Mouse (Mus musculus) hindbrain, embryonic 16.5 days (tissue): ENCODE measurements around the gene Clgn. TPM values are rescaled to one million over a fixed set of nuclear protein-coding genes. Genes with fewer than 3 reads are reported as not detected.

Source experiments
- ATAC-seq: fragments of 200-750 bp; cut with Nextera tagmentation; 2 replicates; pipeline ENCODE4 v1.8.0; 2017; ENCODE audit warnings: moderate TSS enrichment, moderate library complexity
- H3K27ac ChIP-seq: fragments of 300-500 bp; sonication (generic); 2 replicates; pipeline ENCODE4 v1.5.1; 2014; ENCODE audit warnings: low read depth, mild to moderate bottlenecking, control low read depth, low read length, moderate library complexity
- H3K27me3 ChIP-seq: fragments of 300-500 bp; sonication (generic); replicated peaks from 2 replicates; pipeline ENCODE4 v1.6.1; 2014; ENCODE audit warnings: low read length; ENCODE audit not compliant: control insufficient read depth, insufficient read depth
- H3K36me3 ChIP-seq: fragments of 300-500 bp; sonication (generic); 2 replicates; pipeline ENCODE4 v1.6.1; 2014; ENCODE audit warnings: mild to moderate bottlenecking, low read length, moderate library complexity, mixed read lengths; ENCODE audit not compliant: control insufficient read depth, insufficient read depth
- H3K4me1 ChIP-seq: fragments of 300-500 bp; sonication (generic); 2 replicates; pipeline ENCODE4 v1.6.1; 2014; ENCODE audit warnings: low read depth, low read length; ENCODE audit not compliant: control insufficient read depth, insufficient read depth
- H3K4me2 ChIP-seq: fragments of 300-500 bp; sonication (generic); 2 replicates; pipeline ENCODE4 v1.6.1; 2014; ENCODE audit warnings: mild to moderate bottlenecking, low read length, control low read depth, moderate library complexity
- H3K4me3 ChIP-seq: fragments of 300-500 bp; sonication (generic); 2 replicates; pipeline ENCODE4 v1.5.1; 2014; ENCODE audit warnings: mild to moderate bottlenecking, low read length, control low read depth, moderate library complexity
- H3K9ac ChIP-seq: fragments of 300-500 bp; sonication (generic); 2 replicates; pipeline ENCODE4 v1.6.1; 2014; ENCODE audit warnings: low read depth, mild to moderate bottlenecking, control low read depth, low read length, moderate library complexity
- H3K9me3 ChIP-seq: fragments of 300-500 bp; sonication (generic); 2 replicates; pipeline ENCODE4 v1.6.1; 2014; ENCODE audit warnings: mild to moderate bottlenecking, low read length, moderate library complexity; ENCODE audit not compliant: control insufficient read depth
- WGBS: fragments of 180-500 bp; shearing (Covaris S2); extraction: QIAGEN DNeasy Blood & Tissue Kit; methylation state at CpG from one replicate; pipeline ENCODE4 v1.1.7; 2014; 5-methylcytosine and 5-hydroxymethylcytosine counted together
- polyA plus RNA-seq: library from polyadenylated mRNA; unstranded; fragments of >200 nt; fragmentation: Nextera tagmentation; extraction: Ambion mirVana; gene quantifications from 2 replicates; pipeline ENCODE4 v1.2.1, GENCODE M21; 2015

Clgn gene
- polyA plus RNA-seq, 1 experiment from 2014 or later = 17.0 TPM

DNA sequence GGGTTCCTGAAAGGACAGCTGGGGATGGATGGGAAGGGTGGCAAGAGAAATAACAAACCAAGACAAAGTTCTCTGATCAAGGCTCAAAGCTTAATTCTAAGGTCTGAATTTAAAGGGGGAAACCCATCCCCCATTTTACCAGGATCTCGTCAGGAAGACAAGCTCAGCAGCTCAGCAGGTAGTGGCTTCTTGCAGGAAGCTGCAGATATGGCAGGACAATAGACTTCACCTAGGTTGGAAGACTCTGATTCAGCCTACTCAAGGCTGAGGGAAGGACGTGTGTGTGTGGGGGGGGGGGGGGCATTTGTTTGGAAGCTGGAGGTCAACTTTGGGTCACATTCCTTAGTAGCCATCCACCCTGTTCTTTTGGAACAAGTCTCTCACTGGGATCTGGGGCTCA lies 6.8 kb upstream of the Clgn start:
- WGBS = 27% methylated on average over 2 of the region's 2 CpGs
- no peak for ATAC-seq
- no peaks in the 10 kb centered on the region for H3K9me3 ChIP-seq

DNA sequence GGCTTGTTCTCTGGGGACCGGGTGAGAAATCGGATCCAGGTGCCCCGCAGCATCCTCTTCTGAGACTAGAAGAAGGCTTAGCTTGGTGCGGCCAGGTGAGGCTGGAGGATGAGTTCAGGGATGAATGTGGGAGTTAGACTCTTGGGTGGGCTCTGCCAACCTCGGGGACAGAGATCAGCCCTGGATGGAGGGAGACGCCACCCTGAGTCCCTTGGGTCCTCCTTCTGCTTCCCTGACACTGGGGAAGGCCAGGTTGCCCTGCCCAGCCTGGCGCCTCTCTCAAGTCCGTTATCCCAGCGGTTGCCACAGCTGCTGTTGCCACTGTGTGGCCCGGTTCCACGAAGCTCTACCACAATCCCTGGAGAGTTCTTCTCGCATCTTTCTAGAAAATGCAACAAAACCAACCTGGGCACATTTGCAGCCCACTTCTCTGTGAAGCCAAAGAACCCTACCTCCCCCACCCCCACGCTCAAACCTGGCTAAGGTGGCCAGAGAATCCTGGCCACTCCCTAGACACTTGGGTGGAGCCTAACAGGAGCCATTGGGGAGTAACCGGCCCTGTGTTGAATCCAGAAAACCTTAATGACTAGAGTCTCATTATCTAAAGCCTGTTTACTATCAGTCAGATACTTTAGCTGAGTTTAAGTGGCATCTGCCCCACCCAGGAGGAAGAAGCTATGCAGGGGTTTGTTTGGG lies 487 bp downstream of the Clgn start:
- peak overlapping the region; percentile 82 for H3K9ac ChIP-seq
- H3K36me3 ChIP-seq = no peaks in the 10 kb centered on the region
- WGBS = 4% methylated on average over 14 of the region's 14 CpGs
- H3K9me3 ChIP-seq = no peaks in the 10 kb centered on the region
- no peaks in the 10 kb centered on the region for H3K27me3 ChIP-seq
- H3K4me3 ChIP-seq = peak overlapping the region; percentile 74
- peak; percentile 76 for ATAC-seq
- H3K27ac ChIP-seq = 0 out of 2 replicates have a peak overlapping the region, but pooled peaks have one; percentile 13
- H3K4me2 ChIP-seq = peak overlapping the region; percentile 66
- peaks cover 5% of the 10 kb centered on the region; the same call in 1 of the 2 replicates for H3K4me1 ChIP-seq

More for the DNA sequence above, 6.8 kb upstream of the Clgn start:
- Histone ChIP-seq H3K27me3 (no peaks in the 10 kb centered on the region), H3K4me1 (no peaks in the 10 kb centered on the region), H3K9ac (no peak overlapping the region), H3K36me3 (no peaks in the 10 kb centered on the region), H3K4me2 (no peak overlapping the region), H3K4me3 (no peak overlapping the region), H3K27ac (no peak overlapping the region)

DNA sequence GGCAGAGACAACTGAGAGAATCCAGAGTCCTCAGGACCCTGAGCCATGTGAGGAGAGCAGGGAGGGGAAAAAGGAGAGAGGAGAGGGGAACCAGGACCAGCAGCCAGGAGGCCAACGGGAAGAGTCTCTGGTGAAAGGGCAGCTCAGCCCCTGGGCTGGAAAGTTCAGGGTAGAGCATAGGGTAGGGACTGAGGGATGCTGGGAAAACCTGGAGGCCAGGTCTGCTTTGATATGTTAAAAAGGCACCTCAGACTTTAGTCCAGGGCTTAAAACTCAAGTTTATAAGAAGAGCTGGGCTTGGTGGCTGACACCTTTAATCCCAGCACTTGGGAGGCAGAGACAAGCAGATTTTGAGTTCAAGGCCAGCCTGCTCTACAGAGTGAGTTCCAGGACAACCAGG lies 2.9 kb downstream of the Clgn start:
- H3K27ac ChIP-seq = no peak overlapping the region
- H3K9ac ChIP-seq = no peak overlapping the region
- no peak overlapping the region for H3K4me3 ChIP-seq
- no peaks in the 10 kb centered on the region for H3K9me3 ChIP-seq
- H3K4me1 ChIP-seq = peaks cover 5% of the 10 kb centered on the region; the same call in 1 of the 2 replicates
- no peak overlapping the region for H3K4me2 ChIP-seq
- no peaks in the 10 kb centered on the region for H3K36me3 ChIP-seq
- H3K27me3 ChIP-seq = no peaks in the 10 kb centered on the region
- ATAC-seq = no peak
- WGBS = 69% methylated on average over 1 of the region's 1 CpGs

DNA sequence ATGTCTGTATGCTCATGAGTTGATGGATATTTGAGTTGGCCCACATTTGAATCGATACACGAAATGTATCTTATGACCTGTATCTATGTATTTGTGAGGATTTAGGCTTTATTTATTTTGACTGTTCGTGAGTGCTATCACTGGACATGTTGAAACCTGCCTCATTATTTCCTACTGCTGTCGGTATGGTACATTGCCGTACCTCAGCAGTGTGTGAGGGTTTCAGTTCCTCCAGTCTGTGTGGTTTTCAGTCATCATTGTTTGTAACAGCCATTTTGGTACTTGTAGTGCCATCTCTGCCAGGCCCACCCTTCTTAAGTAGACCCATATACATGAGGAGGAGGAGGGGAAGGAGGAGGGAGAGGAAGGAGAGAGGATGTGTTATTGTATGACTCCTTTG lies 4.7 kb downstream of the Clgn start:
- WGBS = 93% methylated on average over 5 of the region's 5 CpGs
- ATAC-seq = no peak

DNA sequence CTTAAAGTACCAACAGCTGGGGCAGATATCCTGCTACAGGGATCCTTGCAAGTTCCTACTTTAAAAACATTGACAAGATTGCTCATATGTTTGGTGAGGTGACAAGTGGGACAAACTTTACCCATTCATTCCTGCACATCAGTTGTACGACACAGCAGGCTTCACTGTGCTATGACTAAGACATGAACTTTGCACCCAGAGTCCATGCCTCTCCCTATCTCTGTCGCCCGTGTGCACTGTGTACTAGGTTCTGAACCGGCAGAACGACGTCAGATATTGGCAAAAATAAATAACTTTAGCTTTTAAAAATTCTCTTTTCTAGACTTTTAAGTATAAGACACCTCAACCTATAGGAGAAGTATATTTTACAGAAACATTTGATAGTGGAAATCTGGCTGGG lies 7.0 kb downstream of the Clgn start:
- 94% methylated on average over 6 of the region's 6 CpGs for WGBS
- no peaks in the 10 kb centered on the region; the same call in 1 of the 2 replicates for H3K36me3 ChIP-seq

More for the DNA sequence above, 4.7 kb downstream of the Clgn start:
- Histone ChIP-seq H3K27me3 (no peaks in the 10 kb centered on the region), H3K4me3 (no peak overlapping the region), H3K4me2 (no peak overlapping the region), H3K9ac (no peak overlapping the region), H3K27ac (no peak overlapping the region), H3K4me1 (peaks cover 5% of the 10 kb centered on the region; the same call in 1 of the 2 replicates), H3K36me3 (no peaks in the 10 kb centered on the region), H3K9me3 (no peaks in the 10 kb centered on the region)

DNA sequence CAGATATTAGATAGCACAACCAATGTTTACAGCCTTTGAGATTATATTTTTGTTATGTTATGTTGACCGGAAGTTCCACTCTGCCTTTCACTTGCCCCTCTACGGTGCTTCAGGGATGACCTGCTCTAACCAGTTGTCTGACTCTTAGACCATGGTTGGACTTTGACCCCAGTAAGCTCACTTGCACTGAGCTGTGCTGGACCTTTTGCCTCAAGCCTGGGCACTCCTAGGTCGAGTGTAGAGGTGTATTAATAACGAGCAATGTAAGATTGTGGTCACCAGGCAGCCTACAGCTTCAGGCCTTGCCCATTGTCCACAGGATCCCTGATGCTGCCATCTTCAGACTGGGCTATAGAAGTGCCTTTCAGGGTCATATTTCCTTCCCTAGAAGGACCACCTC lies 8.1 kb downstream of the Clgn start:
- H3K9me3 ChIP-seq = no peaks in the 10 kb centered on the region
- 76% methylated on average over 4 of the region's 4 CpGs for WGBS
- no peak overlapping the region for H3K4me3 ChIP-seq
- no peaks in the 10 kb centered on the region; the same call in 1 of the 2 replicates for H3K36me3 ChIP-seq
- ATAC-seq = no peak
- no peak overlapping the region for H3K27ac ChIP-seq
- no peak overlapping the region for H3K9ac ChIP-seq
- H3K27me3 ChIP-seq = no peaks in the 10 kb centered on the region
- no peaks in the 10 kb centered on the region for H3K4me1 ChIP-seq
- no peak overlapping the region for H3K4me2 ChIP-seq

More for the DNA sequence above, 7.0 kb downstream of the Clgn start:
- Histone ChIP-seq H3K9ac (no peak overlapping the region), H3K4me1 (no peaks in the 10 kb centered on the region), H3K4me2 (no peak overlapping the region), H3K4me3 (no peak overlapping the region), H3K27me3 (no peaks in the 10 kb centered on the region), H3K27ac (no peak overlapping the region), H3K9me3 (no peaks in the 10 kb centered on the region)
- ATAC-seq = no peak

DNA sequence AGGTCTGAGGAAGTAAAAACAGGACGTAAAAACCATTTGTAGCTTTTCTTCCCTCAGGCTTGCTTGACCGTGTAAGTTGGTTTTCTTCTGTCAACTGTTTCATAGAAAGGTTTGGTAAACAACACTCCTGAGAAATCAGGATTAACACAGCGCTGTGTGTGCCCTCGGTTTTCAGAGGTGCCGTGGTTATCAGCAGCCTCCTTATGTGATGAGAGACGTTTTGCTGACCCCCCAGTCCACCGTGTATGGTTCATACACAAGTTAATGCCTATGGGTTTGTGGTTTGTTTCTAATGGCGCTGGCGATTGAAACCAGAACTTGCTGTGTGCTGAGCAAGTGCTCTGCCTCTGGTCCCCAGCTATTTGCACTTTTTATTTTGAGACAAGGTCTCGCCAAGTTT lies 15.9 kb downstream of the Clgn start:
- Histone ChIP-seq H3K27me3 (no peaks in the 10 kb centered on the region), H3K4me3 (no peak overlapping the region), H3K9me3 (no peaks in the 10 kb centered on the region), H3K9ac (no peak overlapping the region), H3K27ac (no peak overlapping the region), H3K4me1 (no peaks in the 10 kb centered on the region), H3K4me2 (no peak overlapping the region), H3K36me3 (no peaks in the 10 kb centered on the region)
- ATAC-seq = no peak
- WGBS = 91% methylated on average over 10 of the region's 10 CpGs

DNA sequence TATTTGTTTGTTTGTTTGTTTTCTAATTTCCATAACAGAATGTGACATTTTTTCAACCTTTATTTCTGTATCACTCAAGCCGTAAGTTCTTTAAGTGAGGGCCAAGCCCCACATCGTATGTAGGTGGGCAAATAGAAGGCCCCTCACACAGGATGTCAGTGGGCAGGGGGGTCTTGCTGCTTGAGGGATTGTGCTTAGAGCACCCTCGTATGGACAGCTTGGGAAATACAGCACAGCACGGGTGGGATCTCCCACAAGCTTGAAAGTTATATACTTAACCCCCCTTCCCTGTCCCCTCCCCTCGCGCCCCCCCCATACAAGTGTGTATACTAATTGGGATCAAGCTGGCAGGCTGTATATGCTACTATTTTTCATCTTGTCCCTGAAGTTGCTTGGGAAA lies 17.2 kb downstream of the Clgn start:
- H3K9me3 ChIP-seq = no peaks in the 10 kb centered on the region
- ATAC-seq = no peak
- H3K36me3 ChIP-seq = no peaks in the 10 kb centered on the region
- no peaks in the 10 kb centered on the region for H3K4me1 ChIP-seq
- no peaks in the 10 kb centered on the region for H3K27me3 ChIP-seq
- H3K9ac ChIP-seq = no peak overlapping the region
- H3K4me2 ChIP-seq = no peak overlapping the region
- WGBS = 42% methylated on average over 6 of the region's 6 CpGs
- H3K4me3 ChIP-seq = no peak overlapping the region
- H3K27ac ChIP-seq = no peak overlapping the region

DNA sequence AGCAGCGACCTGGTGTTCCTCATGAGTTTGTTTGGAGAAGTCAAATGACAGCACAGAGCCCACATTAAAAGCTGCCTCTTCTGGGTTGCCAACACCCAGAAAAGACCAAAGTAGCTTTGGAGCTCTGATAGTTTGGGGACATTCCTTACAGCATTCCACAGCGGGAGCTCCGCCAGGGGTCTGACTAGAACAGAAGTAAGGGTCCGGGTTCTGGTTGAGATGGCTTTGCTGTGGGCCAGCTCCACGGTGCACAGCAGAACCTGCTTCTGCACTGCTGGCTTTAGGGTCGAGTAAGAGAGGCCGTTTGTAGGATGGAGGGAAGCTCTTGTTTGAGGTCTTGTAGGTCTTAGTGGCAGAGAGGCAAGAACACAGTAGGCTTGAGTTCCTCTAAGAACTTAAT lies 18.8 kb downstream of the Clgn start:
- Histone ChIP-seq H3K9ac (no peak overlapping the region), H3K4me2 (no peak overlapping the region), H3K9me3 (no peaks in the 10 kb centered on the region), H3K27ac (no peak overlapping the region), H3K27me3 (no peaks in the 10 kb centered on the region), H3K36me3 (no peaks in the 10 kb centered on the region), H3K4me1 (no peaks in the 10 kb centered on the region), H3K4me3 (no peak overlapping the region)
- ATAC-seq = no peak
- whole genome bisulfite sequencing = 90% methylated on average over 7 of the region's 7 CpGs
